Mouse (Mus musculus): Measurements from ENCODE around the gene Timmdc1. TPM values are rescaled to one million over a fixed set of nuclear protein-coding genes. Genes with fewer than 3 reads are reported as not detected.

Timmdc1 gene
- total and polyA plus RNA-seq, 2 experiments from 2014 or later: 26.3 to 29.4 TPM

DNA sequence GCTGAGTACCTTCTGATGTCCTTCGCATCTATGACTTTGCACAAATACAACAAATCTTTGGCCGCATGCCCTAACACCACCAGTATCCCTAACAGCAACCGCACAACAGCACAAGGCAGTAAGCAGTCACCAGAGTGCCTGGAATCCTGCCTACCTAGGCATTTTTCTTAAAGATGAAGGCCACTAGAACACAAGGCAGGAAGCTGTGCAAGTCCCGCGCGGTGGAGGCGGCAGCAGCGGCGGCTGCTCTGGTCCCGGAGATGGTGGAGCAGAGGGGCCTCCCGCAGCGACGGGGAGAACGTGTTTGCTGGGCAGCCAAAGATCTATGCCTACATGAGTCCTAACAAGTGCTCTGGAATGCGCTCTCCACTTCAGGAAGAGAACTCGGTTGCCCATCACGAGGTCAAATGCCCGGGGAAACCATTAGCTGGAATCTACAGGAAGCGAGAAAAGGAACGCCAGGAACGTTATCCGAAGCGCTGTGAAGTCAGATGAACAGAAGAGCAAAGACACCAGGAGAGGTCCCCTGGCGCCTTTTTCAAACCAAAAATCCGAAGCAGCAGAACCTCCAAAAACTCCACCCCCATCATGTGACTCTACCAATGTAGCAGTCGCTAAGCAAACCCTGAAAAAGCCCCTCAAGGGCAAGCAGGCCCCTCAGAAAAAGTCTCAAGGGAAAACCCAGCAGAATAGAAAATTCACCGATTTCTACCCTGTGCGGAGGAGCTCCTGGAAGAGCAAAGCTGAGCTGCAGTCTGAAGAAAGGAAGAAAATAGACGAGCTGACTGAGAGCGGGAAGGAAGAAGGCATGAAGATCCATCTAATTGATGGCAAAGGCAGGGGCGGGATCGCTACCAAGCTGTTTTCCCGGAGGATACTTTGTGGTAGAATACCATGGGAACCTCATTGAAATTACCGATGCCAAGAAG is 45.9 kb downstream of the Timmdc1 start:
- Histone ChIP-seq H3K27me3 (ENCODE audit: insufficient read depth, low read length) (no peaks in the 10 kb centered on the region), H3K27ac (ENCODE audit: low read depth, low read length) (no peak overlapping the region), H3K4me1 (ENCODE audit: insufficient read depth, low read length) (no peaks in the 10 kb centered on the region), H3K36me3 (ENCODE audit: insufficient read depth, low read length) (no peaks in the 10 kb centered on the region), H3K9ac (replicated peaks; ENCODE audit: low read length, poor library complexity, severe bottlenecking) (peak overlapping the region; percentile 2; the same call in 1 of the 2 replicates), H3K9me3 (ENCODE audit: low read length) (no peaks in the 10 kb centered on the region), H3K4me3 (ENCODE audit: low read depth, low read length) (peak overlapping the region; percentile 34), H3K4me2 (ENCODE audit: low read depth, low read length, poor library complexity, severe bottlenecking) (peak overlapping the region; percentile 55)
- 10% methylated on average over 34 of the region's 34 CpGs for WGBS
- peak; percentile 27; the same call in 1 of the 2 replicates for ATAC-seq (ENCODE audit: low FRiP score)
- peak; percentile 48 for DNase-seq (ENCODE audit: low spot score)
- TF ChIP-seq CTCF (IDR thresholded peaks at IDR 0.05): no peak

DNA sequence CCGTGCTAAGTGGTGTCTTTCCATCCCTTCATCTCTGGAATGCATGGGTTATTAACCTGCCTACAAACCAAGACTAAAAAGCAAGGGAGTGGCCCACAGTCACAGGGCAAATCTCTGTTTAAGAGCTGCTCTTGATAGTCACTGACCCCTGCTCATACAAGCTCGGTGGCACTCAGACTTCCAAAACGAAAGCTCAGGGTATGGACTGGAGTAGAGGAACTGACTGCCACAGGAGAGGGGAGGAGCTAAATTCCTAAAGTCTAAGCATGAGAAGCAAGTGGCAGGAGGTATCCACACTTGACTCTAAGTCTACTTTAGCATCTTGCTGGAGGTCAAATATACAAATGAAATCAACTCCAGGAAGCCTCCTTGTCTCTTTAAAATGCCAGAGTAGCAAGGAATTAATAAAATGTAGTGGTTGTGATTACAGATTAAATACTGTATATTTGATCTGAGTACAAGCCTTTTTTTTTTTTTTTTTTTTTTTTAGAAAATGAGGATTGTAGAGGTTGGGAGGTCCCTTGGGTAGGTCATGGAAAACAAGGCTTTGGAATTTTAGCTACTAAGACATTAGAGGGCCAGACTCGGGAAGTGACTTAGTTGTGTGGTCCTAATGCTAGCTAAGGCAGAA is 46.7 kb downstream of the Timmdc1 start:
- DNase-seq (ENCODE audit: low spot score) (no peak), ATAC-seq (ENCODE audit: low FRiP score) (no peak)
- H3K36me3 ChIP-seq (ENCODE audit: insufficient read depth, low read length): no peaks in the 10 kb centered on the region
- WGBS: 65% methylated on average over 4 of the region's 4 CpGs
- H3K4me2 ChIP-seq (ENCODE audit: low read depth, low read length, poor library complexity, severe bottlenecking): peak overlapping the region; percentile 55
- no peak overlapping the region for H3K27ac ChIP-seq (ENCODE audit: low read depth, low read length)
- H3K4me3 ChIP-seq (ENCODE audit: low read depth, low read length): no peak overlapping the region
- no peaks in the 10 kb centered on the region for H3K27me3 ChIP-seq (ENCODE audit: insufficient read depth, low read length)
- no peaks in the 10 kb centered on the region for H3K4me1 ChIP-seq (ENCODE audit: insufficient read depth, low read length)
- no peak for TF ChIP-seq CTCF (IDR thresholded peaks at IDR 0.05)
- H3K9ac ChIP-seq (replicated peaks; ENCODE audit: low read length, poor library complexity, severe bottlenecking): no peak overlapping the region
- no peaks in the 10 kb centered on the region for H3K9me3 ChIP-seq (ENCODE audit: low read length)

DNA sequence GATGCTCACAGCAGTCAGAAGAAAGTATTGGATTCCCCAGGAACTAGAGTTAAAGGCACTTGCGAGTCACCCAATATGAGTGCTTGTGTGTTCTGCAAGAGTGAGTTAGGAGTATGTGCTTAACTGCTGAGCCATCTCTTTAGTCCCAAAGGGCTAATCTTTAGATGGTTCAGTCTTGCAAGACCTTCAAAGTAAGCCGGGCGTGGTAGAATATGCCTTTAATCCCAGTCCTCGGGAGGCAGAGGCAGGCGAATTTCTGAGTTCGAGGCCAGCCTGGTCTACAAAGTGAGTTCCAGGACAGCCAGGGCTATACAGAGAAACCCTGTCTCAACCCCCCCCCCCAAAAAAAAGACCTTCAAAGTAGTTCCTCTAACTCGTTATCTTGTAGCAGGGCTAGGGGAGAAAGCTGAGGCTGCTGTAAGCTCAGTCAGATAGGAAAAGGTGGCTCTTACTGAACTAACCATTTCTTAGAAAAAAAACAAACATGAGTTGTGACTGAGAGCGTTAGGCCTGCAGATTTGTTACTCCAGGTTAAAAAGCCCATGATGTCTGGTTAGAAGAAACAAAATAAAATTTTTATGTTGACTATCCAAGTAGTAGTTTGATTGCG is 47.7 kb downstream of the Timmdc1 start:
- H3K4me2 ChIP-seq (ENCODE audit: low read depth, low read length, poor library complexity, severe bottlenecking): no peak overlapping the region
- H3K9ac ChIP-seq (replicated peaks; ENCODE audit: low read length, poor library complexity, severe bottlenecking): no peak overlapping the region
- no peaks in the 10 kb centered on the region for H3K36me3 ChIP-seq (ENCODE audit: insufficient read depth, low read length)
- H3K27ac ChIP-seq (ENCODE audit: low read depth, low read length): no peak overlapping the region
- no peaks in the 10 kb centered on the region for H3K9me3 ChIP-seq (ENCODE audit: low read length)
- no peaks in the 10 kb centered on the region for H3K27me3 ChIP-seq (ENCODE audit: insufficient read depth, low read length)
- ATAC-seq (ENCODE audit: low FRiP score) (no peak), DNase-seq (ENCODE audit: low spot score) (no peak)
- no peak overlapping the region for H3K4me3 ChIP-seq (ENCODE audit: low read depth, low read length)
- H3K4me1 ChIP-seq (ENCODE audit: insufficient read depth, low read length): no peaks in the 10 kb centered on the region
- TF ChIP-seq CTCF (IDR thresholded peaks at IDR 0.05): no peak
- WGBS: 93% methylated on average over 9 of the region's 9 CpGs

DNA sequence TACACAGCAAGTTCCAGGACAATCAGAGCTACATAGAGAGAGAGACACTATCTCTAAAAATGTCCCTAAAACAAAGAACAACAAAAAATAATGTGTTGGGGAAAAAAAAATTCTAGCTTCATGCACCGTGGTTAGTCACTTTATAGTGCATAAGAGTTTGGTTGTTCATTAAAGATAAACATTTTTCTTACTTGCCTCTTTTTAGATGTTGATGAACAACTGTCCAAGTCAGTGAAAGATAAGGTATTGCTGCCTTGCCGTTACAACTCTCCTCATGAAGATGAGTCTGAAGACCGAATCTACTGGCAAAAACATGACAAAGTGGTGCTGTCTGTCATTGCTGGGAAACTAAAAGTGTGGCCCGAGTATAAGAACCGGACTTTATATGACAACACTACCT is 48.8 kb downstream of the Timmdc1 start:
- no peak overlapping the region for H3K4me3 ChIP-seq (ENCODE audit: low read depth, low read length)
- 94% methylated on average over 5 of the region's 5 CpGs for WGBS
- H3K27ac ChIP-seq (ENCODE audit: low read depth, low read length): no peak overlapping the region
- no peaks in the 10 kb centered on the region for H3K4me1 ChIP-seq (ENCODE audit: insufficient read depth, low read length)
- no peak for TF ChIP-seq CTCF (IDR thresholded peaks at IDR 0.05)
- no peaks in the 10 kb centered on the region for H3K27me3 ChIP-seq (ENCODE audit: insufficient read depth, low read length)
- H3K9me3 ChIP-seq (ENCODE audit: low read length): no peaks in the 10 kb centered on the region
- H3K9ac ChIP-seq (replicated peaks; ENCODE audit: low read length, poor library complexity, severe bottlenecking): no peak overlapping the region
- no peaks in the 10 kb centered on the region for H3K36me3 ChIP-seq (ENCODE audit: insufficient read depth, low read length)
- no peak overlapping the region for H3K4me2 ChIP-seq (ENCODE audit: low read depth, low read length, poor library complexity, severe bottlenecking)
- DNase-seq (ENCODE audit: low spot score) (no peak), ATAC-seq (ENCODE audit: low FRiP score) (no peak)

DNA sequence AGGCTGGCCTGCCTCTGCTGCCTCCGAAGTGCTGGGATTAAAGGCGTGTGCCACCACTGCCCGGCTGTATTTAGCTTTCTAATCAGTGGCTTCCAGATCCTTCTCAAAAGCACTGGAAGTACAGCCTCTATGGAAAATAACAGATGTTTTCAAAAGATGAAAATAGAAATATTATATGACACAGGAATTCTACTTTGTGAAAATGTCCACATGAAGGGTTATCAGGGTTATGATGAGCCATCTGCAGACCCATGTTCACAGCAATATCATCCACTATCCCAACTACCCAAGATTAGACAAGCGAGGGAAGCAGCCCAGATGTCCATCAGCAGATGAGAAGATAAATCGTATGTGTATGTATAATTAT is 50.0 kb downstream of the Timmdc1 start:
- no peak for TF ChIP-seq CTCF (IDR thresholded peaks at IDR 0.05)
- H3K27ac ChIP-seq (ENCODE audit: low read depth, low read length): no peak overlapping the region
- ATAC-seq (ENCODE audit: low FRiP score) (no peak), DNase-seq (ENCODE audit: low spot score) (no peak)
- no peaks in the 10 kb centered on the region for H3K9me3 ChIP-seq (ENCODE audit: low read length)
- H3K9ac ChIP-seq (replicated peaks; ENCODE audit: low read length, poor library complexity, severe bottlenecking): no peak overlapping the region
- no peaks in the 10 kb centered on the region for H3K36me3 ChIP-seq (ENCODE audit: insufficient read depth, low read length)
- H3K4me3 ChIP-seq (ENCODE audit: low read depth, low read length): no peak overlapping the region
- no peak overlapping the region for H3K4me2 ChIP-seq (ENCODE audit: low read depth, low read length, poor library complexity, severe bottlenecking)
- 93% methylated on average over 5 of the region's 5 CpGs for WGBS
- no peaks in the 10 kb centered on the region for H3K4me1 ChIP-seq (ENCODE audit: insufficient read depth, low read length)
- no peaks in the 10 kb centered on the region for H3K27me3 ChIP-seq (ENCODE audit: insufficient read depth, low read length)
